Mouse (Mus musculus) monocyte, adult 2 months (primary cell): ENCODE measurements around the gene Snx5.

Experiments used
- DNase-seq, 2 experiments: peaks; one replicate each; pipeline ENCODE4 v3.0.0; 2022; ENCODE audit warnings: low spot score in 2 of 2, low read depth in 1 of 2

Snx5 gene

GRCm38 (mm10) chr2:144270507-144271420 is at the start of gene Snx5, which contains the start of gene Mgme1:
TSS of gene Snx5 (minus strand) at chr2:144270906.
TSS of gene Mgme1 (plus strand) at chr2:144270663.
- DNase-seq = peak; percentile 81 to 89

DNA sequence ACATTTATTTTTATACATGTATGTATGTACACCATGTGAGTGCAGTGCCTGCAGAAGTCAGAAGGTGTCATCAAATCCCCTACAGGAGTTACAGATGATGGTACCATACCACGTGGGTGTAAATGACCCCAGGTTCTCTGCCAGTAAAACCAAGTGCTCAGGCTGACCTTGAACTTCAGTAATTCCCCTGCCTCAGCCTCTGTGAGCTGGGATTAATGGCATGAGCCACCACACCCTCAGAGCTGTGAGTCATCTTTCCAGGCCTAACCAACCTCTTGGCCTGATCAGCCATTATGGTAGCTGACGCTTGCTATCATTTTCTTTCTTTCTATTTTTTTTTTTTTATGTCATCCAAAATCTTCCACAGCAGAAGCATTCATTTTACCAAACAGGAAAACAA is 40.7 kb upstream of the Snx5 start:
- no peak for DNase-seq

DNA sequence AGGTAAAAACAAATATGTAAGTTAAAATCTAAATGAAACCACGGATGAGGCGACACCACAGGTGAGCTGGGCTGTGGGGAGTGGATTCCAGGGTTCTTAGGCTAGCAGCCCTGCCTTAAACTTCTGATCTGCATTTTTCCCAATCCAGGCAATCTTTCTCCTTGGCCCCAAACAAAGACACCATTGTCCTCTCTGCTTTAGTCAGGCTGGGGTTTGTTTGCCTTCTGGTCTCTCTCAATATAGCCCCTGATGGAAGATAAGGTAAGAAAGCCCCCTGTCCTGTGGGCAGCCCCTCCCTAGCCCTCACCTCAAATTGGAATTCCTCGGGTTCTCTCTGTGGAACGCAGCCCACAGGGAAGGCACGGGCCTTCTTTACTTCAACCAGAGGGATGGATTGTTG is 39.6 kb upstream of the Snx5 start:
- DNase-seq = no peak

- DNase-seq = no peak
These were observed 37.9 kb upstream of the Snx5 start for GRCm38 (mm10) chr2:144308561-144308960.

- DNase-seq = no peak
These were observed 35.1 kb upstream of the Snx5 start for GRCm38 (mm10) chr2:144305721-144306294.

GRCm38 (mm10) chr2:144301101-144301500 is 30.4 kb upstream of the Snx5 start:
- no peak for DNase-seq

DNA sequence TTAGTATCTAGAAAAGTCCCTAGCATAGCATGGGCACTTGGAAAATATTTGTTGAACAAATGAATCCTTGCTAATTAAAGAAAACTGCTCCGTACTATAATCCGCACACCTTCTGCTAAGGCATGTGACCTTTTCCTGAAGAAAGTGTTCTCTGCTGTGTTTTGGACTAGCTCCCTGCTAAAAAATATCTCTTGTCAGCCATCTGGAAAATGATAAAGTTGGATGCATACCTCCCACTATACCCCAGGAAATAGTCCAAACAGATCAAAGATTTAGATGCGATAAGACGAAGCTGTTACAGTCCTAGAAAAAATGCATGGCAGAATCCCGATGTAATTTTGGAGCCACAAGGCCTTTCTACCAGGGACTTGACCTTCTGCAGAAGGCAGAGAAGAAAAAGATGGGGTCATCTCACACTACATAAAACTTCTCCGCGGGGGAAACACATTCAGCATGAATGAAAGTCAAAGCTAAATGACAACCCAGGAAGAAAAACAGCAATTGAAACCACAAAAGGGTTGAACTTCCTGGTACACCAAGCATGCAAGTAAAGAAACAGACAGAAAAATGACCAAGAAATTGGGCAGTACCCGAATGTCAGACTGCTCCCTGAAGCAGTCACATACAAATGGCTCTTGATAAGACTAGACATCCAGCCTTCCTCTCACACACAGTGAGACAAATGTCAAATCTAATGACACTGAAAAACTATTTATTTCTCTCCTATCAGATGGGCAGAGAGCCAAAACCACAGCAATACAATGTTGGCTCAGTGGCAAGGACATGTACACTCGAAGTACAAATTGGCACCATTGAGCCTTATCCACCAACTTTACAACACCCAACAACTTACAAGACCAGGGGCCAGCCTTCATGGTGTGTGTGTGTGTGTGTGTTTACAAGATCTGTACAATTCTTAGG is 29.3 kb upstream of the Snx5 start:
- DNase-seq = no peak

GRCm38 (mm10) chr2:144295145-144295735 is 24.5 kb upstream of the Snx5 start:
- DNase-seq = no peak

DNA sequence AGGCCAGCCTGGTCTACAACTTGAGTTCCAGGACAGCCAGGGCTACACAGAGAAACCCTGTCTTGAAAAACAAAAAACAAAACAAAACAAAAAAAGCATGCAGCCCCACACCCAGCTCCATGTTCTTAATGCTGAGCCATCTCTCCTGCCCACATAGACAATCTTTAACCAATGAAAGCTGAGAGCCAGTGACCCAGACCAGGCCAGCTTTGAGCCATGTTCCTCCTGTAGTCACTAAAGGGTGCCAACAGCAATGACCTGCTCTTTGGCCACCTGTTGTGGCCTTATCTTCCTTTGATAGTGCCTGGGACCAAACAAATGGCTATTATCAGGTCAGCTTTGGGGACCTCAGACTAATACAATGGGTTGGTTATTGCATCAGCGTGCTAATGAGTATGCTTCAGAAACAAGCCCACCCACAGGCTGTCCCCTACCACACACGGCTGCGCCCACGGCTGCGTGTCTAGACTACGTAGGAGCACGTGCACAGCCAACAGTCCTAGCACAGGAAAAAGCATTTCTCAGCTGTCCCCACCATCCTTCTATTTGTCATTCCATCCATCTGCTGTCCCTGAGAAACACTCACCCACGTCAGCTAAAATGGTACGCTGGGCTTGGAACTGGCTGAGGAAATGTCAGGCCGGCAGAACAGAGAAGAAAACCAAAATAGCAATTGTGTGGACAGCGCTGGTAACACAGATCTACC is 21.0 kb upstream of the Snx5 start:
- no peak for DNase-seq

GRCm38 (mm10) chr2:144290321-144290720 is 19.6 kb upstream of the Snx5 start:
- DNase-seq = peak; percentile 45 to 48

GRCm38 (mm10) chr2:144281417-144281816 is 10.7 kb upstream of the Snx5 start:
- DNase-seq = no peak

- DNase-seq = no peak
These were observed 9.9 kb upstream of the Snx5 start for GRCm38 (mm10) chr2:144280568-144280967.

DNA sequence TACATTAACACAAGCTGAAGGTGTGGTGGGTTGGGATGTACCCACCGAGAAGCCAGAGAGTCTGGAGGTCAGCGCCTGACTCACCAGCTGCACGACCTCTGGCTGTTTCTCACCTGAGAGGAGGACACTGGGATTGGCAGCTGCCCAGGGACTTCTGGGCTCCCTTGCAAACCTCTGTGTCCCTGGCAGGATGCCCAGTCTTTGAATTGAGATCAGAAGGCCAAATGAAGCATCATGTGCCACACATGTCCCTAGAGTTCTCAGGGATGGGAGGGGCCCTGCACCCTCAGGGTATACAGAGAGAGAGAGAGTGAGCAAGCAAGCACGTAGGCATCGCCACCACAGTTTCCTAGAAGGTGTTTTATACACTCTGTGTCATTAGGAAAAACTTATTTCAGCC is 9.0 kb upstream of the Snx5 start:
- no peak for DNase-seq

DNA sequence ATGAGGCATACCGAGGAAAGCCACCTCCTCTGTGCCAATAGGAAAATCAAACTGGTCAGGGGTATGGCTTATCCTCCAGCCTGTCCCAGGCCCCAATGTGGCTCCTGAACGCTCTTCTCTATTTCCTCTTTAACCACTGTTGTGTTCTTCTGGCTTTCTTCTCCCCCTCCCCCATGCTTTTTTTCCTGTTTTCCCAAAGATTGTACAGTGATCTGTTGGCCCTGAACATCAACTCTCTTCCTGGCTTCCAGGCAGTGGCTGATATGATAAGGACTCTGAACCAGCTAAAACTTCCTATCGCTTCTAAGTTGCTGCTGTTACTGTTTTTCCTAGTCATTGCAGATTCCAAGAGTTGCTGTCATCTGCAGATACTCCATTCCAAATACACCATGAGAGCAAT is 6.2 kb upstream of the Snx5 start:
- no peak for DNase-seq

DNA sequence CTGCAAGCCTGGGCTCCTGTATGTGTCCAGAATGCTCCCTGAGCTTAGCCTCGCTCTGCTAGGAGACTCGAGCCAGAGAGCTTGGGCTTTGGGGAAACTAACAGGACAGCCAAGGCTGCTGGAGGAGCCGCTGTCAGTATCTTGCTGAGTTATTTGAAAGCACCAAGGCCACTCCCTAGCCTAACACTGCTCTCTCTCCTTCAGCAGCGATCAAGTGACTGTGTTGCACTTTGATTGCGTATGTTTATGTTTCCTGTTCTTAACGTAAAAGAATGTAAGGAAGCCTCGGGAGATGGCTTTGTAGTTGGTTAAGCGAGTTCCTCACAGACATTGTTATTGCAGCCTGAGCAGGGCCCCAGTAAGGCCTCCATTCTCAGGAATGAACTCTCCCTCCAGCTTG is 4.0 kb upstream of the Snx5 start:
- no peak for DNase-seq

DNA sequence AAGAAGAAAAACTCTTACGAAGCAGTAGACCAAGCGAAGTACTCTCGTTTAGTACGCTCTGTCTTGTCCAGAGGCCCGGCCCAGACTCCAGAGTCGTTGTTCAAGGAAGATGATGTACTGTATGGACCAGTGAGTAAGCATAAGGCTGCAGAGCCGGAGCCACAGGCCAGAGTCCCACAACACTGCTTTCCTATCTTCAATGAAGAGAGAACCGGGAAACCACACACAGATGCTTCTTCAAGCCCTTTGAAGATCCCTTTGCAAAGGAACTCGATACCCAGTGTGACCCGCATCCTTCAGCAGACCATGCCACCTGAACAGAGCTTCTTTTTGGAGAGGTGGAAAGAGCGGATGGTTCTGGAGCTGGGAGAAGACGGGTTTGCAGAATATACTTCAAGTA is 1.4 kb upstream of the Snx5 start:
- no peak for DNase-seq

DNA sequence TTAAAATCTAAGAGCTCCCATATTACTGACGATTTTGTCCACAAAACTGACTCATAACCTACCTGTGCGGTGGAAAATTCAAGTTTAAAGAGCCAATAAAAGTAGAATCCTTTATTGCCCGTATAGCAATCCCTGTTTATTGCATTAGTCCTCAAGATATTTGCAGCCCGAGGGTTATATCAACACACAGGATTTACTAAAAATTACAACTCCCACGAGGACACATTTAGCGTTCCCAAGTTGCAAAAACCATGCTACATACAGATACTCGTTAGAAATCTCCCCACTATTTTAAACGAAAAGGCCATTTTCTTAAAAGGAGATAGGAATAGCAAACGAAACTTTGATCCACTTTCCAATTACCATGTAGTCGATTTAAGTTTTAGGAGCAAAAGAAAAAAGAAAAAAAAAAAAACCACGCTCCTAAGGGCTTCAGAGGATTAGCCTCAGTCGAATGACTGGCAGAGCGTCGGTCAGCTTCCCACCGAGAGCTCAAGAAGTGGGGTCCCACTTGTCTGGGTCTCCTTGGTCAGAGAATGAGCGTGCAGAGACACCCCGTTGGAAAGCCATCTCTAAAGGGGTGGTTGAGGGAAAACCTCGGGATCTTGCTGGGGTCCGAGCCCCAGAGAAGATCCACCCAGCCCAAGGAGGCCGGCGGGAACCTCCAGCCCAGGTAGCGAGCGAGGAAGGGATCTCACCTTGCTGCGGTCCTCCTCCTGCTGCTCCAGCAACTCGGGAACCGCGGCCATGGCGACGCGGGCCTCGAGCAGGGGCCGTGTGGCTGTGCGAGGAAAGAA is 829 bp downstream of the Snx5 start:
- DNase-seq = no peak

- no peak for DNase-seq
These were observed 1.4 kb downstream of the Snx5 start for GRCm38 (mm10) chr2:144269306-144269650.

GRCm38 (mm10) chr2:144268446-144269305 is 2.0 kb downstream of the Snx5 start:
- DNase-seq = no peak
